Mouse (Mus musculus): ENCODE measurements around the gene Tex52.

Gene Tex52

DNA sequence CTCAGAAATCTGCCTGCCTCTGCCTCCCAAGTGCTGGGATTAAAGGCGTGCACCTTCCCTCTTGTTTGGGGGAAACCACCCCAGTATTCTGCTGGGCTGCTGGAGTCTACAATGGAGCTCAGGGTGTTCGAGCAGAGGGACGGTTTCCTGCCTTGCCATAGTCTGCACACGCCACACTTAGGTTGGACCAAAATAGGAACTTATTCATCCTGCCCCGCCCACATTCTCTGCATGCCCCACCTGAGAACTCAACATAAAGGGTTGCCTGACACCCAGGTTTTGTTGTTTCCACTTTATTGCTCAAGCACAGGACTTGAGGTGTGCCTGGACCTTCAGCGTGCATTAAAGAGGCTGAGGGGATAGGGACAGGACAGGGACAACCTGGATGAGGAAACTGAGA, 54.6 kb downstream of the Tex52 start:
- peaks cover 15% of the 10 kb centered on the region for H3K36me3 ChIP-seq (ENCODE audit: control insufficient read depth, insufficient read depth, low read length, poor library complexity, severe bottlenecking)
- H3K27me3 ChIP-seq (ENCODE audit: control insufficient read depth, insufficient read depth, low read length, poor library complexity, severe bottlenecking) = no peaks in the 10 kb centered on the region; the same call in 1 of the 2 replicates
- DNase-seq (ENCODE audit: low read depth, low spot score) = peak; percentile 13

DNA sequence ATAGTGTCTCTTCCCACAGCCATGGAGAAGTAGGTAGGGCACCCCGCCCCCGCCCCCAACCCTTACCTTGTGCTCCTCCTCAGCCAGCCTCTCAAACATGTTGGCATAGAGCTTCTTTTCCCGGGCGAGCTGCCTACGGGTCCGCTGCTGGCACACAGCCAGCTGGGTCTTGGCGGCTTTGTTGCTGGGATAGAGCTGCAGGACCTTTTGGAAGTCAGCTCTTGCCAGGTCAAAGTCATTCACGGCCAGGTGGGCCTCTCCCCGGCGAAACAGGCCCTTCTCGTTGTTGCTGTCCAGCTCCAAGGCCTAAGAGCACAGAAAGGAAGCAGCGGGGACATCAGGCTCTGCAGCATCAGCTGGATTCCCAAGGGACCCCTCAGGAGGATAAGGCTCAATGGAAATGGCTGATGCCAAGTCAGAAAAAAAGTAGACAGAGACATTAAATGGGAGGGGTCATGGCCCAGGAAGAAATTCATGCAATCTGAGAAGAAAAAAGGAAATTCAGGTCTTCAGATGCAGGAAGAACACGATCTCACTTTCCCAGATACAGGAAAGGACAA, 57.2 kb downstream of the Tex52 start:
- Histone ChIP-seq H3K36me3 (ENCODE audit: control insufficient read depth, insufficient read depth, low read length, poor library complexity, severe bottlenecking) (peaks cover 20% of the 10 kb centered on the region), H3K27me3 (ENCODE audit: control insufficient read depth, insufficient read depth, low read length, poor library complexity, severe bottlenecking) (no peaks in the 10 kb centered on the region; the same call in 1 of the 2 replicates)
- DNase-seq (ENCODE audit: low read depth, low spot score) = no peak

DNA sequence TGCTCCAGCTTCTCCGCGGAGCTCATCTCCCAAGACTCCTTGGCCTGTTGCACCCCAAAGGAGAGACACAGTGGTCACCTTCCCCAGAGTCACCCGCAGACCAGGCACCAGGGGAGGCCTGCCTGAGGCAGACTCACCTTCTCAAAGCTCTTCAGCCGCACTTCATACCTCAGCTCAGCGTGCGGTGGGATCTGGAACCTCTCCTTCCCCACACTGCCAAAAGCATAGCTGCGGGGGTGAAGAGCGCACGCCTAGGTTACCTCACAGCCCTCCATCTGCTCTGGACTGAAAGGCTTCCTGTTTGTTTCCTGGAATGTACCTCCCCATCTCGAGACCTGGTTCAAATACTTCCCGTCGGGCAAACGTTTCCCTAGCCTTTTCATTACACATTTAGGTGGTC, 58.3 kb downstream of the Tex52 start:
- Histone ChIP-seq H3K36me3 (ENCODE audit: control insufficient read depth, insufficient read depth, low read length, poor library complexity, severe bottlenecking) (peaks cover 20% of the 10 kb centered on the region), H3K27me3 (ENCODE audit: control insufficient read depth, insufficient read depth, low read length, poor library complexity, severe bottlenecking) (no peaks in the 10 kb centered on the region; the same call in 1 of the 2 replicates)
- no peak for DNase-seq (ENCODE audit: low read depth, low spot score)

Measured in splenic B cell, adult 2 months (primary cell).